14 mouse cellular contexts compared by ENCODE assay signal in genomic region chr8:61824563-61824962, GRCm38 (mm10).
A peak's percentile ranks its signal among the peaks of the same experiment; 100 is the strongest.
DNase-seq lines count a peak whose midpoint lies in the region; ATAC-seq and TF ChIP-seq lines count a peak whose summit lies in the region.
"Had no signal": no experiment of that assay in that cellular context is flagged by ENCODE, and none has a peak within 500 bp of the region (broad histone marks: within the 10 kb centered on the region; RNA-seq: fewer than 3 reads in every experiment).

No protein-coding gene starts in this region.

- TF ChIP-seq CTCF in G1E (IDR thresholded peaks at IDR 0.05; ENCODE audit: low read depth, low read length) = no peak
- TF ChIP-seq CTCF in layer of hippocampus, adult 2 months (conservative IDR thresholded peaks at IDR 0.05) = no peak

- no peak overlapping the region for H3K4me2 ChIP-seq in liver, embryonic 15.5 days
- H3K4me2 ChIP-seq: forebrain, embryonic 12.5 days; hindbrain, embryonic 15.5 days had no signal

- no peaks in the 10 kb centered on the region for H3K9me3 ChIP-seq in G1E (replicated peaks)
- H3K9me3 ChIP-seq in liver, embryonic 15.5 days (replicated peaks) = no peaks in the 10 kb centered on the region
- H3K9me3 ChIP-seq: forebrain, embryonic 12.5 days; hindbrain, embryonic 15.5 days had no signal

- H3K27me3 ChIP-seq in G1E (ENCODE audit: insufficient read depth, low read length) = no peaks in the 10 kb centered on the region
- no peaks in the 10 kb centered on the region for H3K27me3 ChIP-seq in liver, embryonic 15.5 days
- H3K27me3 ChIP-seq: CH12.LX; forebrain, embryonic 12.5 days; hindbrain, embryonic 15.5 days; Patski had no signal

- no peak overlapping the region for H3K4me3 ChIP-seq in G1E (ENCODE audit: low read depth, low read length)
- no peak overlapping the region for H3K4me3 ChIP-seq in liver, embryonic 15.5 days (replicated peaks)
- no peak overlapping the region for H3K4me3 ChIP-seq in layer of hippocampus, adult 2 months
- H3K4me3 ChIP-seq: forebrain, embryonic 12.5 days; hindbrain, embryonic 15.5 days had no signal

- intact Hi-C loops in heart, postnatal 14 days (cut with DNase I) = no loop called here

- H3K4me1 ChIP-seq in G1E (ENCODE audit: insufficient read depth, low read depth, low read length) = no peaks in the 10 kb centered on the region
- no peaks in the 10 kb centered on the region for H3K4me1 ChIP-seq in liver, embryonic 15.5 days (replicated peaks)
- H3K4me1 ChIP-seq: forebrain, embryonic 12.5 days had no signal

- DNase-seq in G1E (ENCODE audit: low spot score) = no peak
- peak; percentile 16 for DNase-seq in c-Kit-positive CD71-positive TER-119-negative erythroid progenitor cells, embryonic 14.5 days (ENCODE audit: low read depth)
- peak; percentile 20 to 28 for DNase-seq in heart, postnatal 14 days
- no peak for DNase-seq in urinary bladder, postnatal 14 days (ENCODE audit: low spot score)
- no peak for DNase-seq in testis, postnatal 10 days (ENCODE audit: low spot score)
- DNase-seq in layer of hippocampus, adult 2 months (ENCODE audit: low spot score in 2 of 2) = no peak
- DNase-seq: adrenal gland, adult 2 months; cerebellum, postnatal 10 days; kidney, postnatal 25 days had no signal

- WGBS in liver, embryonic 15.5 days (ENCODE audit: insufficient replicate concordance) = 21% methylated on average over 3 of the region's 3 CpGs

- H3K36me3 ChIP-seq in G1E (replicated peaks) = no peaks in the 10 kb centered on the region
- H3K36me3 ChIP-seq in liver, embryonic 15.5 days (replicated peaks) = no peaks in the 10 kb centered on the region
- H3K36me3 ChIP-seq: forebrain, embryonic 12.5 days; hindbrain, embryonic 15.5 days had no signal

- no peak overlapping the region for H3K27ac ChIP-seq in liver, embryonic 15.5 days (replicated peaks)
- H3K27ac ChIP-seq in layer of hippocampus, adult 2 months = no peak overlapping the region
- H3K27ac ChIP-seq: forebrain, embryonic 12.5 days; hindbrain, embryonic 15.5 days had no signal

- peak; percentile 84 for ATAC-seq in G1E (ENCODE audit: extremely low read depth, insufficient number of reproducible peaks, low FRiP score, poor library complexity, severe bottlenecking)
- ATAC-seq in liver, embryonic 15.5 days (ENCODE audit: insufficient read depth) = peak; percentile 37; the same call in 1 of the 2 replicates
- ATAC-seq: Patski had no signal

- no peak overlapping the region for H3K9ac ChIP-seq in liver, embryonic 15.5 days
- H3K9ac ChIP-seq: forebrain, embryonic 12.5 days; hindbrain, embryonic 15.5 days had no signal

Comparison
In these comparisons a context has a peak if more than half of its experiments do, and no peak if none do; other contexts are left out.
1. DNase-seq: peak in c-Kit-positive CD71-positive TER-119-negative erythroid progenitor cells, embryonic 14.5 days (single experiment) and heart, postnatal 14 days (2 of 2); none in G1E (single experiment), urinary bladder, postnatal 14 days (single experiment), testis, postnatal 10 days (single experiment) and layer of hippocampus, adult 2 months (0 of 2).